Mouse (Mus musculus): ENCODE data around the gene Gm37240.

The Gm37240 gene

DNA sequence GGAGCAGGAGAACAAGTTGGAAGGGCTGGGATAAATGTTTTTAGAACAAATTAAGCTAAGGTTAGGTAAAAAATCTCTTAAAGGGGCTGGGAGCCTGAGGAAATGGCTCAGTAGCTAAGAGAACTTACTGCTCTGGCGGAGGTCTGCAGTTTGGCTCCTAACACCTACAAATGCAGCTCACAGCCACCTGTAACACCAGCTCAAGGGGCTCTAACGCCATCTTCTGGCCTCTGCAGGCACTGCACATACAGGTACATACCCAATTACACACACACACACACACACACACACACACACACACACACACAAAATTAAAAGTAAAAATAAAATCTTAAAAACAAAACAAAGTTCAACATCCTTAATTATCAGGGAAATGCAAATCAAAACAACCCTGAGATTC is 1174.4 kb downstream of the Gm37240 start:
- no peak for DNase-seq (ENCODE audit: low read depth, low spot score)

- DNase-seq (ENCODE audit: low read depth, low spot score) = no peak
Observed at GRCm38 (mm10) chr3:84710723-84711122, 1176.6 kb downstream of the Gm37240 start.

DNA sequence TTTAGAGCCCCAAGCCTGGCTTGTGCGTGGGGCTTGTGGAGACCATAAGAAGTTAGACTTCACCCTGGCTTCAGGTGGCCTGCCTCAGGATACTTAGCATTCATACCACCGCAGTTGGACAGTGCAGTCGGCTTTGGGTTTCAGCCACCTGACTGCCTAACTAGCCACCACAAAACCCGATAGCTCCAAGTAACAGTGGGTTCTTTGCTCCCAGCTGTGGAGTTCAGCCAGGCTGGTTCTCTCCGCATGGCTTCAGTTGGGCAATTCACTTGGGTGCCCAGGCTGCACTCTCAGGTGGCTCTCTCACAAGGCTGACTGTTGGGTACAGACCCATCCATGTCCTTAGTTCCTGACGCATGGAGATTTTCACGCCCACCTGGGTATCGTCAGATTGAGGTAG is 1177.4 kb downstream of the Gm37240 start:
- no peak for DNase-seq (ENCODE audit: low read depth, low spot score)

DNA sequence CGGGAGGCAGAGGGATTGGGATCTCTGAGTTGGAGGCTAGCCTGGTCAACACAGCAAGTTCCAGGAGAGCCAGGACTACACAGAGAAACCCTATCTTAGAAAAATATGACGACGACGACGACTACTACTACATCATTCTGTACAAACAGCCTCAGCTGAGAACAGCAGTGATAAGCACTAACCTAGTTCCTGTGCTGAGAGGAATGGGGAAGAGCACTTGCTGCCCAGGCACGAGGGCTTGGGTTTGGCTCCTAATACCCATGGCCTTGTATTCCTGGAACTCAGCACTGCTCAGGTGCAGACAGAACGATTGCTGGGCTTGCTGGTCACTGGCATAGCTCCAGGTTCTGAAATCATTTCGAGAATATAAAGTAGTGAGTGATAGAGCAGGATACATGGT is 1178.2 kb downstream of the Gm37240 start:
- no peak for DNase-seq (ENCODE audit: low read depth, low spot score)

- DNase-seq (ENCODE audit: low read depth, low spot score) = no peak
Observed at GRCm38 (mm10) chr3:84708469-84708868, 1178.8 kb downstream of the Gm37240 start.

GRCm38 (mm10) chr3:84705224-84705623 is 1182.1 kb downstream of the Gm37240 start:
- DNase-seq (ENCODE audit: low read depth, low spot score) = no peak

DNA sequence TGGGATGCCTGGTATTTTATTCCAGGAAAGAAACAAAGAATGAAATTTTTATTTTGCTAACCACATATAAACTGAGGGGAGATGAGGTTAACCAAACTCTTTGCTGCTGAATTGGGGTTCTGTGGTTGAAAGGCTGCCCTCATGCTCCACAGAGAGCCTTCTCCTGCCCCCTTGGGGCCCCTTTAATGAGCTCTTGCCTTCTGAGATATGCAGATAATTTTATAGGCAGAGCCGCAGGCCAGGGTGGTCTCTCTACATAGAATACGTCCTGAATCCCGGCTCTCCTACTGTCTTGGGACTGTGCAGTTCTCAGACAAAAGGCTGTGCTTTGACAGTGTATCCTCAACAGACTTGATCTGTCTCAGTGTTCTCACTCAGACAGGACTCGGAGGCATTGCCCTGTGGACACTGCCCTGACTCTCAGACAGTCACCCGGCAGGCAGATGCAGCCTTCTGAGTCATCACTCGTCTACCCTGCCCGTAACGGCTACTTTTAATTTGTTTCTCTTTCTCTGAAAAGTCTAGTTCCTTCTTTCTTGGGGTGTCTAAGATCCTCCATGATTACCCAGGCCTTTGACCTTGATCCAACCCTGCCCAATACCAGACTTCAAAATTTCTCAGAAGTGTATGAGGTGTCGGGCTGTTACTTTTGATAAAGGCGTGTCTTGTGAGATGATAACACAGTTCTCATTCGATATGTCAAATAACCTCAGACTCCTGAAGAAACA is 1184.1 kb downstream of the Gm37240 start:
- DNase-seq (ENCODE audit: low read depth, low spot score) = no peak

DNA sequence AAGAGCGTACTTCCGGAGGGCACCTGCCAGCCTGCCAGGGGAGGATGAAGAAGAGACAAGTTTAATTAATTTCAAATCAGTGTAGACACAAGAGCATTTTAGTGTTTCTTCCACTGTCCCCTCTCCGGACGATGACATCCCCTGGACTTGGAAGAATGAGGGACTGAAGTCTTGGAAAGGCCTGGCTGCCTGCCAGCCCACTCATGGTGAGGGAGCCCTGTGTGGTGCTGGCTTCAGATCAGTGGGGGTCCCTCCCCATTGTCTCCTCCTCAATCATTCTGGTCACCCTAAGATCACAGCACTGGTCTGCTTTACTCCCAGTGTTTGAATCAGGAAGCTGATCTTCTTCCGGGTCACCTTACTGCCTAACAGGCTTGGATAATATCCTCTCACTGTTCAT is 1185.4 kb downstream of the Gm37240 start:
- no peak for DNase-seq (ENCODE audit: low read depth, low spot score)

DNA sequence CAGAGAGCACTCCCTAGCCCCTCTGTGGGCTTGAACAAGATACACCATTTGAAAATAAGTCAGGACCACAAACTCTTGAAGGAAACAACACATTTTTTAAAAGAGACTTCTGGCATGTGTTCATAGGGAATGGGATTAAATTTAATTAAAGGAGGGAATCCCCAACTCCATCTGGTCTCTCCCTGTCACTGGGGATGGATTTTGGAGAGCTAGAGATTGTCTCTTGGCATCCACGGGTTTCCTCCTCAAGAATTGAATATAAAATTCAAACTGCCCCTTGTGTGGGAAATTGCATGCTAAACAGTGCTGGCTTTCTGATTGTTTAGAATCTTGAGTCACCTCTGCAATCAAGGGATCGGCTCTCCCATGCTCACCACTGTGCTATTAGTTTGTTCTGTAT is 1185.8 kb downstream of the Gm37240 start:
- no peak for DNase-seq (ENCODE audit: low read depth, low spot score)

GRCm38 (mm10) chr3:84696428-84696917 is 1190.8 kb downstream of the Gm37240 start:
- DNase-seq (ENCODE audit: low read depth, low spot score) = peak; percentile 76

- peak; percentile 75 for DNase-seq (ENCODE audit: low read depth, low spot score)
Observed at GRCm38 (mm10) chr3:84695867-84696361, 1191.4 kb downstream of the Gm37240 start.

DNA sequence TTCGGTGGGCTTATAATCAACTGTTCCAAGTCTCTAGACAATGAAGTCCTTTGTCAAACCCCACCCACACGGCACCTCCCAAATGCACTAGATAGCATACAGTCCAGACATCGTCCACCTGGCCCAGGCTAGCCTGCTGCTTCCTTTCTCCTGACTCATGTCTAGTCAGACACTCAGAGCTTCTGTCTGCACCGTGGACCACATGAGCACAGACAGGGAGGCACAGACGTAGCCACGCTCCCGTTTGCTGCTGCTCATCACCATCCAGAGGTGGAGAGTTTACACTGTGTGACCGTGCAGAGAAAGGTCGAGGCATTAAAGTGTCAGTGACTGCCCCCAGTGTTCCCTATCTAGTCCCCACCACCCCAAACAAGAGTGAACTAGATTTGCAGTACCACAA is 1191.9 kb downstream of the Gm37240 start:
- peak; percentile 65 for DNase-seq (ENCODE audit: low read depth, low spot score)

GRCm38 (mm10) chr3:84693886-84694285 is 1193.4 kb downstream of the Gm37240 start:
- DNase-seq (ENCODE audit: low read depth, low spot score) = no peak

GRCm38 (mm10) chr3:84692647-84693199 is 1194.6 kb downstream of the Gm37240 start:
- peak; percentile 76 for DNase-seq (ENCODE audit: low read depth, low spot score)

GRCm38 (mm10) chr3:84690091-84690771 is 1197.1 kb downstream of the Gm37240 start:
- DNase-seq (ENCODE audit: low read depth, low spot score) = no peak

- DNase-seq (ENCODE audit: low read depth, low spot score) = peak; percentile 52
Observed at GRCm38 (mm10) chr3:84689656-84690055, 1197.7 kb downstream of the Gm37240 start.

DNA sequence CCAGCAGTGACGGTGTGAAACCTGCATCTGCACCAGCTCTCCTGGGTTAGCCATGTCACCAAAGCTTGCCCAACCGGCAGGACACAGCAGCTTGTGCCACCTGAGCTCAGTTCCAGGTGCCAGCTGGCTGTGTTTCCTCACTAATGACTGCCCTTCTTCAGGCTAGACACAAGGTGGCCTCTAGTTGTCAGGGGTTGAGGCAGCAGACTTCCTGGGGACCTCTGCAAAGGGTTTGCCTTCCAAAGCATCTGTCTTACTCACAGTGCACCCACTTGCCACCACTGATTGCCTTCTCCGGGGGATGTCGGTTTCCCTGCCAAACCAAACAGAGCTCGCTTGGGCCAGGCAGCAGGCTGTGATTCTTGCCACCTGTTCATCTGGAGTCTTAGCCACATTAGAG is 1199.1 kb downstream of the Gm37240 start:
- no peak for DNase-seq (ENCODE audit: low read depth, low spot score)

GRCm38 (mm10) chr3:84687488-84687846 is 1199.9 kb downstream of the Gm37240 start:
- DNase-seq (ENCODE audit: low read depth, low spot score) = no peak

DNA sequence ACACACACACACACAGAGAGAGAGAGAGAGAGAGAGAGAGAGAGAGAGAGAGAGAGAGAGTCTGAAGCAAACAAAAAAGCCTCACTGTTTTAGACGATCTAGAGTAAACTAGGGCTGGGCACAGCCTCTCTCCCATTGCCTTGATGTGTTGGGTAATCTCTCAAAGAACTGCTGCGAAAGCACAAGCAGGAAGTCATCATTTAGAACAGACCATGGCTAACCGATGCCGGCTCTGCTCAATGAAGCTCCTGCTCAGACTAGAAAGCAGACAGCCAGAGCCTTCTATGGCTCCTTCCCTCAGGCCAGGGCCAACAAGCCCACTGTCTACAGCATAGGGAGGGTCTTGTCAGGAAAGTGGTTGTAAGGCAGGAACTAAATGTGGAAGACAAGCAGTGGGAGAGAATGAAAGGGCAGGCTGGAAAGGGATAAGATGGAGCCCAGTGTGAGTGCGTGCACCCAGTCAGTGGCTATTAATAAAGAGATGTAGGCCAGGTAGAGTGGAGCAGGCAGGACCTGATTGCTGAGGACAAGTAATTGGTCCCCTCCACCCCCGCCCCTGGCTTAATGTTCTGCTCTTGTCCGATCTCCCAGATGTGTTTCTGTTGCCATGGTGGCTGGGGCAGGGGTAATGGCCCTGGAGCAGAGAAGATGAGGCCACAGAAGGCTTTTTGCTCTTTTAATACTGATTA is 1200.4 kb downstream of the Gm37240 start:
- no peak for DNase-seq (ENCODE audit: low read depth, low spot score)

DNA sequence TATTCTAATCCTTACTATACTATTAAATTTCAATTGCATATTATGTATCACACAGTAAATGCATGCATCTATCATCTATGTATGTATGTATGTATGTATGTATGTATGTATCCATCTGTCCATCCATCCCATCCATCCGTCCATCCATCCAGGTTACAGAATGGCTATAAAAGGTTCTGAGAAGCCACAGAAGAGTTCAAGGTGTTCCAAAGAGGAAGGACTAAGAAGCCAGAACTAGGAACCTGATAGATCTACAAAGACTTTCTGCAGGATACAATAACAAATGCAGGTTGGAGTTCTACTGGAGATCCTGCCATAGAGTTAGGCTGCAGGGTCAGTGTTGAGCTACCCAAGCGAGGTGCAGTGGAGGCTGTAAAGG is 1201.0 kb downstream of the Gm37240 start:
- DNase-seq (ENCODE audit: low read depth, low spot score) = no peak

DNA sequence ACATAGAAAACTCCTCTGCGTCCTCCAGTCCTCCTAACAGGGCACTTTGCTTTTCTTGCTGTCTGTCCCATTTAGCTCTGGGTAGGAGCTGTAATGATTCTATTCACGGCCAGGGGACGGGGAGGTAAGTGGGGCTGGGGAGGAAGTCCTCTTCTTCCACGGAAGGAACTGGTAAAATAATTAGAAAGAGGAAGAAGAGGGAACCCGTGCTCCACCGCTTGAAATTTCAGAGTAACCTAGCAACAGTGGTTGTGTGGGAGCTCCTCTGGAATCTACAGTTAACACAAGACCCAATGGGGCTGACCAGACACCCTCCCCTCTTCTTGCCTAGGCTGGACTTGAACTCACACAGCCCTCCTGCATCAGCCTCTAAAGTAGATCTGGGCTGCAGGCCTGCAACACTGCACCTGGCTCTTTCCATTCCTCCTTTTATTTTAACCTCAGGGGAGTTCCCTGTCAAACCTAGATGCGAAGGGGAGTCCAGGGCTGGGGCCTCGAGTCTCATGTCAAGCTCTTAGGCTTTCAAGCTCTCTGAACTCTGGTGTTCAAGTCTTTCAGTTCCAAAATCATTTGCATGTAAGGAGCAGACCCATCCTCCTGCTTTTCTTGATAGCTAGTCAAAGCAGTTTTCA is 1201.5 kb downstream of the Gm37240 start:
- no peak for DNase-seq (ENCODE audit: low read depth, low spot score)

DNA sequence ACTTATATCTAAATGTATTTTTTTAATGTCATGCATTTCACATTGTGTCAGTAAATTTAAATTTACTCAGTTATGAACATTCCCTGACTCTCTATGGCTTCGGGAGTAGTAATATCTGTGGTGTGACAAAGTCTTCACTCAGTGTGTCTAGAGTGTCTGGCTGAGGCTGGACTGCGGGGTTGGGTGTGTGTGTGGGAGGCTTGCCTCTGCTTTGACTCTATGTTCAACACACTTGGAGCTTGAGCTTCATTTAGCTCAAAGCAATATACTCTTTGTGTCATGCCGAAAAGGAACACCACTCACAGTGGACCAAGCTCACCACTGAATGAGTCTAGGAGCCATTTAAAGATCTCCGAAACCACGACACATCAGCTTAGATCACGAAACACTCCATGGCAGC is 1203.5 kb downstream of the Gm37240 start:
- no peak for DNase-seq (ENCODE audit: low read depth, low spot score)
